Mouse (Mus musculus) c-Kit-positive CD71-negative TER-119-negative erythroid progenitor cells, embryonic 14.5 days (primary cell): Measurements from ENCODE around the gene Ccdc146.
"Not testable (repeated sequence)": the region's sequence is repeated elsewhere in the genome, so short reads cannot be mapped to it uniquely, and the experiment has no call there.

Experiments
- DNase-seq: peaks from one replicate; pipeline ENCODE4 v3.0.0-alpha.2; 2013; ENCODE audit warnings: low read depth

The Ccdc146 gene

GRCm38 (mm10) chr5:21387340-21387739, 37.1 kb downstream of the Ccdc146 start:
- DNase-seq: no peak

GRCm38 (mm10) chr5:21386432-21386831, 38.0 kb downstream of the Ccdc146 start:
- DNase-seq: no peak

- DNase-seq: no peak
Observed at GRCm38 (mm10) chr5:21384976-21385375, 39.5 kb downstream of the Ccdc146 start.

- no peak for DNase-seq
Observed at GRCm38 (mm10) chr5:21384252-21384960, 40.1 kb downstream of the Ccdc146 start.

GRCm38 (mm10) chr5:21383392-21384251, 40.9 kb downstream of the Ccdc146 start:
- DNase-seq: no peak

- no peak for DNase-seq
Observed at GRCm38 (mm10) chr5:21382678-21383077, 41.8 kb downstream of the Ccdc146 start.

- DNase-seq: no peak
Observed at GRCm38 (mm10) chr5:21381986-21382385, 42.5 kb downstream of the Ccdc146 start.

GRCm38 (mm10) chr5:21378397-21378796, 46.1 kb downstream of the Ccdc146 start:
- no peak for DNase-seq

- no peak for DNase-seq
Observed at GRCm38 (mm10) chr5:21376935-21377334, 47.5 kb downstream of the Ccdc146 start.

- DNase-seq: no peak
Observed at GRCm38 (mm10) chr5:21373180-21373518, 51.3 kb downstream of the Ccdc146 start.

GRCm38 (mm10) chr5:21372493-21373179, 51.8 kb downstream of the Ccdc146 start, which contains the start of gene Fgl2:
Gene Fgl2, plus strand, starts transcription at chr5:21372642.
- DNase-seq: peak; percentile 56

GRCm38 (mm10) chr5:21371920-21372319, 52.6 kb downstream of the Ccdc146 start:
- DNase-seq: no peak

GRCm38 (mm10) chr5:21370218-21370947, 54.1 kb downstream of the Ccdc146 start:
- DNase-seq: no peak

GRCm38 (mm10) chr5:21367514-21367913, 57.0 kb downstream of the Ccdc146 start:
- no peak for DNase-seq

- DNase-seq: no peak
Observed at GRCm38 (mm10) chr5:21366338-21367053, 58.0 kb downstream of the Ccdc146 start.

- no peak for DNase-seq
Observed at GRCm38 (mm10) chr5:21363343-21363742, 61.1 kb downstream of the Ccdc146 start.

GRCm38 (mm10) chr5:21358648-21359047, 65.8 kb downstream of the Ccdc146 start:
- DNase-seq: no peak

- DNase-seq: no peak
Observed at GRCm38 (mm10) chr5:21351678-21352077, 72.8 kb downstream of the Ccdc146 start.

- DNase-seq: no peak
Observed at GRCm38 (mm10) chr5:21348366-21348765, 76.1 kb downstream of the Ccdc146 start.

GRCm38 (mm10) chr5:21342265-21342664, 82.2 kb downstream of the Ccdc146 start:
- not testable (repeated sequence) for DNase-seq

GRCm38 (mm10) chr5:21332119-21332518, 92.4 kb downstream of the Ccdc146 start:
- no peak for DNase-seq
